ENCODE assay signal across 8 mouse cellular contexts in the genomic region with DNA sequence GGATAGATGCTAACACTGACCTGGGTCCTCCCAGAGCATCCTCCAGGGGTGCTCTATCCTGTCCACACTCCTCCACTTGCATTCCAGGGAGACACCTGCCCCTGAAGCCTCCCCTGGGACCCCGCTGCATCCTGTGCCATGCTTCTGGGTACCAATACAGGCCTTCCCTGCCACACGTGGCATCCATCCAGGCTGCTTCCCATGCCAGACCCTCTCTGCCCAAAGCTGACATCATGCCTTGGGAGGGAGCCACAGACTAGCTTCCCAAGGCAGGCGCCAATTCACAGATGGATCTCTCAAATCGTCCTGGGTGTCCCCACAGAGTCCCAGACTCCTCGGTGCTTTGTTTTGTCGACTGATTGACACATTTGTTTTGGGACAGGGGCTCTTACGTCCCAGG. TPM values are rescaled to one million over a fixed set of nuclear protein-coding genes. Genes with fewer than 3 reads are reported as not detected.
DNase-seq lines count a peak whose midpoint lies in the region; ATAC-seq and TF ChIP-seq lines count a peak whose summit lies in the region.

No protein-coding gene starts in this region.

- H3K9me3 ChIP-seq in heart, embryonic 10.5 days = no peaks in the 10 kb centered on the region
- no peaks in the 10 kb centered on the region for H3K9me3 ChIP-seq in stomach, postnatal 0 days (ENCODE audit: control insufficient read depth, low read length)
- no peaks in the 10 kb centered on the region for H3K9me3 ChIP-seq in intestine, embryonic 15.5 days

- H3K4me2 ChIP-seq in stomach, postnatal 0 days (replicated peaks; ENCODE audit: low read depth) = no peak overlapping the region
- no peak overlapping the region for H3K4me2 ChIP-seq in intestine, embryonic 15.5 days (replicated peaks)

- no peak for TF ChIP-seq EP300 in stomach, postnatal 0 days (optimal IDR thresholded peaks at IDR 0.05)

- intact Hi-C loops in left cerebral cortex, adult 2 months (cut with DNase I) = no loop called here

- TF ChIP-seq CTCF in left cerebral cortex, adult 2 months (IDR thresholded peaks at IDR 0.05) = no peak
- no peak for TF ChIP-seq CTCF in stomach, postnatal 0 days (IDR thresholded peaks at IDR 0.05; ENCODE audit: low read depth)

- no peaks in the 10 kb centered on the region for H3K27me3 ChIP-seq in heart, embryonic 10.5 days (ENCODE audit: insufficient read depth, poor library complexity, severe bottlenecking)
- no peaks in the 10 kb centered on the region for H3K27me3 ChIP-seq in stomach, postnatal 0 days (ENCODE audit: control insufficient read depth, insufficient read depth, low read length)
- no peaks in the 10 kb centered on the region for H3K27me3 ChIP-seq in intestine, embryonic 15.5 days (replicated peaks)

- ATAC-seq in stomach, postnatal 0 days (ENCODE audit: low FRiP score, low TSS enrichment) = no peak
- ATAC-seq in intestine, embryonic 15.5 days = no peak
- no peak for ATAC-seq in megakaryocyte-erythroid progenitor cell, adult 5-6 weeks (replicated peaks; ENCODE audit: low FRiP score, low TSS enrichment, poor library complexity, severe bottlenecking)

- WGBS in heart, embryonic 10.5 days = 68% methylated on average over 7 of the region's 7 CpGs
- WGBS in stomach, postnatal 0 days = 71% methylated on average over 7 of the region's 7 CpGs
- 80% methylated on average over 7 of the region's 7 CpGs for WGBS in intestine, embryonic 15.5 days

- H3K4me3 ChIP-seq in heart, embryonic 10.5 days = no peak overlapping the region
- no peak overlapping the region for H3K4me3 ChIP-seq in left cerebral cortex, adult 2 months
- H3K4me3 ChIP-seq in stomach, postnatal 0 days (ENCODE audit: low read depth, low read length) = no peak overlapping the region
- no peak overlapping the region for H3K4me3 ChIP-seq in intestine, embryonic 15.5 days (replicated peaks)

- H3K9ac ChIP-seq in stomach, postnatal 0 days (ENCODE audit: low read length) = no peak overlapping the region
- H3K9ac ChIP-seq in intestine, embryonic 15.5 days = no peak overlapping the region

- peaks cover 11% of the 10 kb centered on the region for H3K4me1 ChIP-seq in heart, embryonic 10.5 days
- no peaks in the 10 kb centered on the region for H3K4me1 ChIP-seq in stomach, postnatal 0 days (replicated peaks; ENCODE audit: control insufficient read depth, insufficient read depth)
- 0 out of 2 replicates have a peak, but pooled peaks cover 5% of the 10 kb centered on the region for H3K4me1 ChIP-seq in intestine, embryonic 15.5 days (replicated peaks)

- peak; percentile 64 to 71 for DNase-seq in heart, adult 18-20 months
- DNase-seq in heart, embryonic 10.5 days (ENCODE audit: low spot score) = no peak
- peak; percentile 73 for DNase-seq in adrenal gland, postnatal 25 days
- peak; percentile 34 to 47 for DNase-seq in frontal cortex, postnatal 25 days (ENCODE audit: low spot score in 2 of 2)
- peak; percentile 44 to 64 for DNase-seq in left cerebral cortex, adult 2 months (ENCODE audit: extremely low spot score in 1 of 2, low spot score in 2 of 2)
- peak; percentile 38 for DNase-seq in stomach, postnatal 0 days (ENCODE audit: low spot score)

- no peak overlapping the region for H3K27ac ChIP-seq in heart, embryonic 10.5 days
- H3K27ac ChIP-seq in left cerebral cortex, adult 2 months = peak overlapping the region; percentile 54
- no peak overlapping the region for H3K27ac ChIP-seq in stomach, postnatal 0 days (replicated peaks)
- no peak overlapping the region for H3K27ac ChIP-seq in intestine, embryonic 15.5 days

- H3K36me3 ChIP-seq in heart, embryonic 10.5 days = peaks cover 52% of the 10 kb centered on the region
- peaks cover 5% of the 10 kb centered on the region; the same call in 1 of the 2 replicates for H3K36me3 ChIP-seq in stomach, postnatal 0 days (ENCODE audit: control insufficient read depth, insufficient read depth, low read length)
- H3K36me3 ChIP-seq in intestine, embryonic 15.5 days = 0 out of 2 replicates have a peak, but pooled peaks cover 3% of the 10 kb centered on the region

RNA-seq across cellular contexts. Expression of a gene that starts 21.4 kb away (rescaled TPM):
- total RNA-seq in heart, adult 18-20 months (2021) = 1 to 10 TPM; 5.8 TPM
- polyA plus RNA-seq in heart, embryonic 10.5 days (2016; fragmentation: Nextera tagmentation; extraction: Ambion mirVana) = 2.1 TPM in 2 replicates
- 13.9 and 17.8 TPM in 2 replicates for total RNA-seq in adrenal gland, postnatal 25 days (2021)
- 100 to 1,000 TPM; 116 to 123 TPM for total RNA-seq in left cerebral cortex, adult 2 months (2021)
- polyA plus RNA-seq in stomach, postnatal 0 days (2015; fragmentation: Nextera tagmentation; extraction: Ambion mirVana) = 1.0 and 1.1 TPM in 2 replicates
- polyA plus RNA-seq in intestine, embryonic 15.5 days (2015; fragmentation: Nextera tagmentation; extraction: Ambion mirVana) = 3.6 and 3.9 TPM in 2 replicates
- 4.6 and 5.6 TPM in 2 replicates for total RNA-seq in megakaryocyte-erythroid progenitor cell, adult 5-6 weeks (2014; fragmentation: Nextera tagmentation)
- total RNA-seq in megakaryocyte-erythroid progenitor cell, adult 5-6 weeks (2017) = 7.0 and 8.3 TPM in 2 replicates

RNA-seq across cellular contexts. Expression of a gene that starts 29.1 kb away (rescaled TPM):
- not detected for total RNA-seq in heart, adult 18-20 months (2021)
- polyA plus RNA-seq in heart, embryonic 10.5 days (2016; fragmentation: Nextera tagmentation; extraction: Ambion mirVana) = not detected in 2 replicates
- total RNA-seq in adrenal gland, postnatal 25 days (2021) = not detected in 2 replicates
- total RNA-seq in left cerebral cortex, adult 2 months (2021) = under 1 TPM; 0.21 to 0.34 TPM
- polyA plus RNA-seq in stomach, postnatal 0 days (2015; fragmentation: Nextera tagmentation; extraction: Ambion mirVana) = 0.07 TPM in 2 replicates
- polyA plus RNA-seq in intestine, embryonic 15.5 days (2015; fragmentation: Nextera tagmentation; extraction: Ambion mirVana) = 0.06 and 0.10 TPM in 2 replicates
- total RNA-seq in megakaryocyte-erythroid progenitor cell, adult 5-6 weeks (2014; fragmentation: Nextera tagmentation) = not detected in 2 replicates
- total RNA-seq in megakaryocyte-erythroid progenitor cell, adult 5-6 weeks (2017) = not detected in 2 replicates

RNA-seq across cellular contexts. Expression of a gene that starts 50.3 kb away (rescaled TPM):
- total RNA-seq in heart, adult 18-20 months (2021) = 10 to 100 TPM; 20.7 to 25.0 TPM
- 271 and 300 TPM in 2 replicates for polyA plus RNA-seq in heart, embryonic 10.5 days (2016; fragmentation: Nextera tagmentation; extraction: Ambion mirVana)
- 46.6 and 60.4 TPM in 2 replicates for total RNA-seq in adrenal gland, postnatal 25 days (2021)
- total RNA-seq in left cerebral cortex, adult 2 months (2021) = 10 to 100 TPM; 60.0 to 64.2 TPM
- polyA plus RNA-seq in stomach, postnatal 0 days (2015; fragmentation: Nextera tagmentation; extraction: Ambion mirVana) = 81.5 and 83.7 TPM in 2 replicates
- 245 and 247 TPM in 2 replicates for polyA plus RNA-seq in intestine, embryonic 15.5 days (2015; fragmentation: Nextera tagmentation; extraction: Ambion mirVana)
- total RNA-seq in megakaryocyte-erythroid progenitor cell, adult 5-6 weeks (2014; fragmentation: Nextera tagmentation) = 241 and 279 TPM in 2 replicates
- total RNA-seq in megakaryocyte-erythroid progenitor cell, adult 5-6 weeks (2017) = 113 and 125 TPM in 2 replicates
